Mouse (Mus musculus) CH12.LX (cell line): ENCODE measurements around the gene Mief2.

Experiments
- CTCF ChIP-seq, 2 experiments: IDR thresholded peaks in 1 of 2; conservative IDR thresholded peaks in 1 of 2; 2 replicates each; pipeline ENCODE4 v1.5.1; 2011 to 2012; ENCODE audit warnings: low read depth in 2 of 2, low read length in 2 of 2, improper control_type of control experiment in 1 of 2, inconsistent platforms in 1 of 2, mild to moderate bottlenecking in 1 of 2, moderate library complexity in 1 of 2
- MYC ChIP-seq: IDR thresholded peaks from 2 replicates; pipeline ENCODE4 v1.6.1; 2011; ENCODE audit warnings: low read depth, mild to moderate bottlenecking, improper control_type of control experiment, low read length
- SMC3 ChIP-seq: IDR thresholded peaks from 2 replicates; pipeline ENCODE4 v1.6.1; 2011; ENCODE audit warnings: low read depth, low read length, improper control_type of control experiment

- TF ChIP-seq CTCF (conservative IDR thresholded peaks at IDR 0.05 in 1 of 2, IDR thresholded peaks at IDR 0.05 in 1 of 2; ENCODE audit: low read depth in 2 of 2, low read length in 2 of 2) (no peak), MYC (no peak; the same call in 1 of the 2 replicates), SMC3 (no peak)
Measured at GRCm38 (mm10) chr11:60774158-60774689, 46.0 kb downstream of the Mief2 start.
